Mouse (Mus musculus) v-Abl transformed pro-B cells (cell line): ENCODE data around the gene Rdh9.
"Not testable (repeated sequence)": the region's sequence is repeated elsewhere in the genome, so short reads cannot be mapped to it uniquely, and the experiment has no call there.

Experiments used
- in situ Hi-C, 2 experiments: fragments of 400-800 bp; cut with MboI; formaldehyde crosslinking; loops; one replicate each; pipeline ENCODE4 v1.15.1; 2025; ENCODE audit not compliant: unreplicated experiment in 2 of 2

The Rdh9 gene

GRCm38 (mm10) chr10:127835292-127835691, 59.1 kb downstream of the Rdh9 start:
- in situ Hi-C loops, result no loop called here

- in situ Hi-C loops, result not testable (repeated sequence)
Measured at GRCm38 (mm10) chr10:127837793-127838192, 61.6 kb downstream of the Rdh9 start.

GRCm38 (mm10) chr10:127838539-127838938, 62.4 kb downstream of the Rdh9 start:
- in situ Hi-C loops, result no loop called here

DNA sequence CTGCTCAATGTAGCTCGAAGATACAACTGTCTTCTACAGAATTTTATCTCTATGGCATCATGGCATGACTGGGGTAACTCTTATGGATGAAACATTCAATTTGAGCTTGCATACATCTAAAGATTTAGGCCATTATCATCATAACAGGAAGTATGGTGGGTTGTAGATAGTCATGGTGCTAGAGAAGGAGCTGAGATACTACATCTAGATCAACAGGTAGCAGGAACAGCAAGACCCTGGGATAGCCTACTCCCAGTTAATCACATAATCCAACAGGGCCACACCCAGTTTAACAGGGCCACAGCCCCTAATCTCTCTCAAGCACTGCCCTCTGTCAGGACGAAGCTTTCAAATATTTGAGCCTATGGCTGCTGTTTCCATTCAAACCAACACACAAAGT, 64.6 kb downstream of the Rdh9 start:
- in situ Hi-C loops, result no loop called here
